Mouse (Mus musculus) hindbrain, embryonic 12.5 days (tissue): ENCODE results near the gene Dlg4. TPM values are rescaled to one million over a fixed set of nuclear protein-coding genes. Genes with fewer than 3 reads are reported as not detected.
"Not testable (repeated sequence)": the region's sequence is repeated elsewhere in the genome, so short reads cannot be mapped to it uniquely, and the experiment has no call there.

ENCODE experiments used
- ATAC-seq: fragments of 200-750 bp; cut with Nextera tagmentation; 2 replicates; pipeline ENCODE4 v1.8.0; 2017; ENCODE audit warnings: moderate TSS enrichment; ENCODE audit not compliant: low FRiP score
- H3K27ac ChIP-seq: fragments of 300-500 bp; sonication (generic); 2 replicates; pipeline ENCODE4 v1.5.1; 2016; ENCODE audit warnings: mild to moderate bottlenecking
- H3K27me3 ChIP-seq: fragments of 300-500 bp; sonication (generic); 2 replicates; pipeline ENCODE4 v1.6.1; 2016; ENCODE audit warnings: mild to moderate bottlenecking
- H3K36me3 ChIP-seq: fragments of 300-500 bp; sonication (generic); 2 replicates; pipeline ENCODE4 v1.6.1; 2016; ENCODE audit warnings: mild to moderate bottlenecking
- H3K4me1 ChIP-seq: fragments of 300-500 bp; sonication (generic); 2 replicates; pipeline ENCODE4 v1.6.1; 2016
- H3K4me2 ChIP-seq: fragments of 300-500 bp; sonication (generic); replicated peaks from 2 replicates; pipeline ENCODE4 v1.6.1; 2016; ENCODE audit warnings: mild to moderate bottlenecking
- H3K4me3 ChIP-seq: fragments of 300-500 bp; sonication (generic); 2 replicates; pipeline ENCODE4 v1.5.1; 2016; ENCODE audit warnings: mild to moderate bottlenecking
- H3K9ac ChIP-seq: fragments of 300-500 bp; sonication (generic); 2 replicates; pipeline ENCODE4 v1.6.1; 2016; ENCODE audit warnings: mild to moderate bottlenecking, moderate library complexity
- H3K9me3 ChIP-seq: fragments of 300-500 bp; sonication (generic); replicated peaks from 2 replicates; pipeline ENCODE4 v1.6.1; 2016; ENCODE audit warnings: mild to moderate bottlenecking
- WGBS: fragments of 180-500 bp; shearing (Covaris S2); methylation state at CpG from one replicate; pipeline ENCODE4 v1.1.7; 2016; 5-methylcytosine and 5-hydroxymethylcytosine counted together
- polyA plus RNA-seq: library from polyadenylated mRNA; unstranded; fragments of >200 nt; fragmentation: Nextera tagmentation; extraction: Ambion mirVana; gene quantifications from 2 replicates; pipeline ENCODE4 v1.2.1, GENCODE M21; 2016

Gene Dlg4
- polyA plus RNA-seq, 1 experiment from 2014 or later = 28.5 TPM

DNA sequence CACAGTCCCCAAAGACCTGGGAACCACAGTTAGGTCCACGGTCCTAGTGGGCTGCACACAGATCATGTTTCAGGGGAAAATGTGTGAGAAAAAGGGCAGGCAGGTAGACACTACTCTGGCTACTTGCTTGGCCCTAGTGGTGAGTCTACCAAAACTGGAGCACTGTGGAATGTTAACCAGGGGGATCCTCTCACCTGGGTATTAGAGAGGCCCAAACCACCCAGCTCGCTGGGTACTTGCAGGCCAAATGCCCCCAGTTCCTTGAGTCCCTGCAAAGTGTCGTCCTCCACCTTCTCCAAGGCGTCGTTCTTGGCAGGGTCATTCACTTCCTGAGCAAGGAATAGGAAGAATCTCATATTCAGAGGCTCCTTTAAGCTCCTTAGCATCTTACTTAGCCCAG lies 2.7 kb upstream of the Dlg4 start:
- no peaks in the 10 kb centered on the region for H3K9me3 ChIP-seq
- H3K27ac ChIP-seq = no peak overlapping the region
- 0 out of 2 replicates have a peak overlapping the region, but pooled peaks have one; percentile 13 for H3K9ac ChIP-seq
- ATAC-seq = no peak
- H3K36me3 ChIP-seq = peaks cover 46% of the 10 kb centered on the region
- 0 out of 2 replicates have a peak overlapping the region, but pooled peaks have one; percentile 86 for H3K4me2 ChIP-seq
- no peaks in the 10 kb centered on the region for H3K27me3 ChIP-seq
- WGBS = 63% methylated on average over 5 of the region's 5 CpGs
- H3K4me1 ChIP-seq = peaks cover 34% of the 10 kb centered on the region
- H3K4me3 ChIP-seq = no peak overlapping the region

DNA sequence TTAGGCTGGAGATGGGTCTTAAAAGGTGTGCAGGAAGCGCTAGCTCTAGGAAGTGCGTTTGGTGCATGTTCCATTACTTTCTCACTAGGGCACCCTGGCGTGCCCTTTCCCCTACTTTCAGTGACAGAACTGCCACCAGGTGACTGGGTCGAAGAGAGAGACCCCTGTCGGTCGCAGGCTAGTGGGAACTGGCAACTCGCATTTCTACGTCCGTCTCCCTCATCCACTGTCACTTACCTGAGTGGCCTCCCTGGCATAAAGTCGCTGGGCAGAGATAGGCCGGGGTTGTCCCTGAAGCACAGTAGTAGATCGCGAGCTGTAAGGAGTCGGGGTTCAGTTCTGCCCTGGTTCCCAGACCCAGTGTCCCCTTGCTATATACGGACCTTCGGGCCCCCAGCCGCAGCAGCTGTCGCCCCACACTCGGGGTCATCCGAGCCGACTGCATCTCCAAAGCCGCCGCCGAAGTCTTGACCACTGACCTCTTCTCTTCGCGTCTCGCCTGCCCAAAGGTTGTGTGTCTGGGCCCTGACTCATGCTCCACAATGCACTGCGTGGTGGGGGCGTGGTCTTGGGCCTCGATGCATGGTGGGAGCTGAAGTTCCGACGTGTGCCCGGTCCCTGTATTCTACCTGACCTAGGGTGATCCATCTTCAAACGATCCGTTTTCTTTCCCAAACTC lies 1.7 kb upstream of the Dlg4 start, which contains the start of gene Acadvl:
Acadvl (minus strand) TSS at position 532 of the 679 bp plus-strand sequence.
- Histone ChIP-seq H3K4me3 (peak within 1 kb of the TSS; percentile 50), H3K36me3 (peaks cover 36% of the 10 kb centered on the region), H3K4me2 (peak within 1 kb of the TSS; percentile 86), H3K4me1 (peaks cover 44% of the 10 kb centered on the region), H3K27me3 (no peaks in the 10 kb centered on the region), H3K9me3 (no peaks in the 10 kb centered on the region), H3K27ac (peak within 1 kb of the TSS; percentile 58), H3K9ac (peak within 1 kb of the TSS; percentile 70)
- under 1% methylated on average over 35 of the region's 35 CpGs for WGBS
- peak; percentile 67 for ATAC-seq

DNA sequence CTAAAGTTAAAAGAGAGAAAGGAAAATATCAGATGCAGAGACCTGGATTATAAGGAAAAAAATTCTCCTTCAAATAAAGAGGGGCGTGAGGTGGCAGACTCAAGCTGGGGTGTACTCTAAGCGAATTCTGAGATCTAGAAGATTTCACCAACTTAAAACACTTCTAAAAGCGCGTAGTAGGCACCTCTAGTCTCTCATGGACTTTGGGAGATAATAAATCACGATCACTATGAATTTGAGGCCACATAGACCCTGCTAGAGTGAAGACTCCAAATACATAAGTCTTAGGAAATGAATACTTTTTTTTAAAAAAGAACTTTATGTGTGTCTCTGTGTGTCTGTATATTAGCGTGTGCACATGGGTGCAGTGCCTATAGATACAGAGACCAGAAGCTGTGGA lies 1.1 kb upstream of the Dlg4 start:
- Histone ChIP-seq H3K27ac (no peak overlapping the region), H3K4me2 (peak overlapping the region; percentile 86), H3K4me1 (peaks cover 50% of the 10 kb centered on the region), H3K27me3 (no peaks in the 10 kb centered on the region), H3K9me3 (no peaks in the 10 kb centered on the region), H3K4me3 (no peak overlapping the region), H3K36me3 (peaks cover 29% of the 10 kb centered on the region), H3K9ac (no peak overlapping the region)
- 66% methylated on average over 6 of the region's 6 CpGs for WGBS
- ATAC-seq = no peak

DNA sequence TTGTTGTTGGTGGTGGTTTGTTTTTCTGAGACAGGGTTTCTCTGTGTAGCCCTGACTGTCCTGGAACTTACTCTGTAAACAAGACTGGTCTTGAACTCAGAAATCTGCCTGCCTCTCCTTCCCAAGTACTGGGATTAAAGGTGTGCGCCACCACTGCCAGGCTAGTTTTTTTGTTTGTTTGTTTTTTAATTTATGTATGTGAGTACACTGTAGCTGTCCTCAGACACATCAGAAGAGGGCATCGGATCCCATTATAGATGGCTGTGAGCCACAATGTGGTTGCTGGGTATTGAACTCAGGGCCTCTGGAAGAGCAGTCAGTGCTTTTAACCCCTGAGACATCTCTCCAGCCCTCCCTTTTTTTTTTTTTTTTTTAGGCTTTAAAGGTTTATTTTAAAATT lies 565 bp upstream of the Dlg4 start:
- peaks cover 50% of the 10 kb centered on the region for H3K4me1 ChIP-seq
- not testable (repeated sequence) for H3K4me2 ChIP-seq, H3K27ac ChIP-seq, H3K27me3 ChIP-seq, H3K9me3 ChIP-seq, H3K4me3 ChIP-seq, ATAC-seq, H3K9ac ChIP-seq
- WGBS = 91% methylated on average over 2 of the region's 2 CpGs
- H3K36me3 ChIP-seq = peaks cover 24% of the 10 kb centered on the region

DNA sequence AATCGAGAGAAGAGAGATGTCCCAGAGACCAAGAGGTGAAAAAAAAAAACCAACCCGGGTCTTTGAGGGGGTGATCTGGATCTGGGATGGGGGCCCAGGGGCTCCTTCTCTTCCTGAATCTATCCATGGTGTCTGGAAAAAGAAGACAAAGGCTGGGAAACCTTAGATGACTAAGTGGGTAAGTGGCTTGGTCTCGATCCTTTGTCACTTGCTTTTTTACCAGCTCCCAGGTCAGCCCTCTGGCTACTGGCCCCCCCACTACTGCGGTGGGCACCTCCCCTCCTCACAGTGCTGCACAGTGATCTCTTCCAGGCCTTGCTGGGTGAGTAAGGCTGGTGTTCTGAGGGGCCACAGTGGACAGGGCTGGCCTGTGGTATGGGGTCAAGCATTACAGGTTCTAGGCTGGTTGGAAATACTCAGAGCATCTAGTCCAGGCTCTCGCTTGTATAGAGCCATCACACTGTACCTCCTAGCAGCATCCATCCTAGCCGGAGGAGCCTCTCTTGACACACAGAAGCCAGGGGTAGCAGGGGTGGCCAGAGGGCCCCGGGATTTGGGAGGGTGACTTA lies 541 bp downstream of the Dlg4 start:
- ATAC-seq = no peak
- 44% methylated on average over 7 of the region's 7 CpGs for WGBS

DNA sequence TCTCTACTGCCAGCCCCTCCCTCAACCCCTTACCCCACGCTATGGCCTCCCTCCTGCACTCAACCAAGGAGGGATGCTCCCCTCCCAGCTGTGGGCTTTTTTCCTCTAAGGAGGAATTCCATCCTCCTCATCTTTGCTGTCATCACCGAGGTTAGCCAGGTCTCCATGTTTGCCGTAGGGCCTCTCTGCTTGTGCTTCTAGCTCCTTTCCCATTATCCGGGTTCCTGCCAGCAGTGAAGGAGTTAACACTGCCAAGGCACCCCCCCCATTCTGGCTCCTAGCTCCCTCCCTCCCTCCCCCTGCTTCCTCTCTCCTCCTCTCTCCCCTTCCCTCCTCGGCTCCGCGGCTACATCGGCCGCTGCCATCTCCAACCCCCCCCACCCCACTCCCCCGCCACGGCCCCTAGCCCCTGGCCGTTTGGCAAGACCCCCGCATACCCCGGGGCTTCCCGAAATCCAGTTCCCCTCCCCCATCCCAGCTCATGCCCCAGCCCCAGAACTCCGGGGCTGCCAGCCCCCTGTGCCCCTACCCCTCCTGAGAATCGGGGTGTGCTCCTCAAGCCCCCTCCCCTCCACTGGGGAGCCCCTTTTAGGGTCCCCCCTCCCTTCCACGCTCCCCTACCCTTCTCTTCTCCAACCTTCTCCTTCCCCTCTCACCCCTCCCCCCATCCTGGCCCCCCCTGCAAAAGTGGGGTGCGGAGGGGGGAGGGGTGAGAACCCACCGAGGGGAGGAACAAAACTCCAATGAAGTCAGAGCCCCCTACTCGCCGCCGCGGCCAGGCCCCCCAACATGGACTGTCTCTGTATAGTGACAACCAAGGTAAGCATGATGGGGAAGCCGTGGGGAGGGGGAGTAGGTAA lies 1.6 kb downstream of the Dlg4 start:
- peak overlapping the region; percentile 96 for H3K9ac ChIP-seq
- WGBS = 1% methylated on average over 21 of the region's 25 CpGs
- peak overlapping the region; percentile 71 for H3K4me3 ChIP-seq
- H3K4me2 ChIP-seq = peak overlapping the region; percentile 91
- H3K9me3 ChIP-seq = no peaks in the 10 kb centered on the region
- no peaks in the 10 kb centered on the region for H3K27me3 ChIP-seq
- peaks cover 64% of the 10 kb centered on the region for H3K4me1 ChIP-seq
- ATAC-seq = no peak
- H3K27ac ChIP-seq = peak overlapping the region; percentile 94
- H3K36me3 ChIP-seq = peaks cover 2% of the 10 kb centered on the region; the same call in 1 of the 2 replicates

More for the DNA sequence above, 541 bp downstream of the Dlg4 start:
- peaks cover 54% of the 10 kb centered on the region for H3K4me1 ChIP-seq
- H3K9ac ChIP-seq = peak overlapping the region; percentile 96
- peak overlapping the region; percentile 91 for H3K4me2 ChIP-seq
- no peaks in the 10 kb centered on the region for H3K9me3 ChIP-seq
- H3K27ac ChIP-seq = peak overlapping the region; percentile 94
- H3K27me3 ChIP-seq = no peaks in the 10 kb centered on the region
- peaks cover 13% of the 10 kb centered on the region for H3K36me3 ChIP-seq
- peak overlapping the region; percentile 71; the same call in 1 of the 2 replicates for H3K4me3 ChIP-seq

DNA sequence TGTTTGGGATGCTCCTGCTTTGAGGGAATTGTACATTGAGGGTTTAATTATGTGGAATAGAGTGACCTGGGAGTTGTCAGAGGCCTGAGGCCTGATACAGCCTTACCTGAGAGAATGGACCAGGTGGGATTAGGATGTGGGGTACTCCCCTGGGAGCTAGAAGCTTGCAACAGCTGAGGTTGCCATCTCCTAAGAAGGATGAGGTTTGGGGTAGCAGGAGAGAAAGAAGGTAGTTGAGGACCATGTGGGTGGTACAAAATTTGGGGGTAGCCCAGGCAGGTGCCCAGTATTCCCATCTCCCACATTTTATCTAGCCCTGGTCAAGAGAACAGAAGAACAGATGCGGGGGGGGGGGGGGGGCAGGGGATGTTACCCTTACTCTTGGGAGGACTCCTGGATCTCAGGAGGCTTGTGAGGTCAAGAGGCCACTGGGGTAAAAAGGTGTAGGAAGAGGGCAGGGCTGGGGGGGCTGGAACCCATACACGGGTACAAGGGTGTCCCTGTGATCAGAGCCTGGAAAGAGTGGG lies 2.8 kb downstream of the Dlg4 start:
- Histone ChIP-seq H3K4me2 (peak overlapping the region; percentile 91), H3K9me3 (no peaks in the 10 kb centered on the region), H3K4me1 (peaks cover 67% of the 10 kb centered on the region), H3K27ac (peak overlapping the region; percentile 94), H3K27me3 (no peaks in the 10 kb centered on the region), H3K9ac (peak overlapping the region; percentile 96), H3K36me3 (no peaks in the 10 kb centered on the region), H3K4me3 (peak overlapping the region; percentile 71)
- no peak for ATAC-seq
- WGBS = 25% methylated on average over 1 of the region's 2 CpGs

DNA sequence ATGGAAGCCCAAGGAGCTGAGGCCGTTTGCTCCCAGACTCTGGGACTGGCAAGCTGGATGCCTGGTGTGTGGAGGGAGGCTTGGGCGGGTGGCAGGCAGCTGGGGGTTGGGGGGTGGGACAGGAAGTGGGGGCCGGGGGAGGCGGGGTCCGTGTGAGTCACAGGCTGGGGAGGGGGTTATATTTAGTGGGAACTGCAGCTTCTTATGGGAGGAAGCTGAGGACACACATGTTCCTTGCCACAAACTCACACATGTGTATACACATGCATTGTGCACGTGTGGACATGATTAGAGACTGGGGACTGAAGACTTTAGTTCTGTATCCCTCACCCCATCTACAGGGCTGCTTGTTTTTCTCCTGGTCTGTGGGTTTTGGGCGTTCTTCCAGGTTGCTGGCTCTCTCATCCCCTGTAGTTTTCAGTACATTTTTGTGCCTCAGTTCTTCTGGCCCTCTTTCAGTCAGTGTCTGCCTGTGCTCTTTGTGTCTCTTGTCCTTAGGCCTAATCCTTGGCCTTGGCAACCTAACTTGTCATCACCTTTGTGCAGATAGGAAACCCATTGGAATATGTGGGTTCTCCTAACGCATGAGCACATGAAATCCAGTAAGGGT lies 3.4 kb downstream of the Dlg4 start:
- Histone ChIP-seq H3K27ac (peak overlapping the region; percentile 94), H3K9ac (peak overlapping the region; percentile 96), H3K4me3 (peak overlapping the region; percentile 71), H3K27me3 (no peaks in the 10 kb centered on the region), H3K4me2 (peak overlapping the region; percentile 91), H3K36me3 (no peaks in the 10 kb centered on the region), H3K4me1 (peaks cover 68% of the 10 kb centered on the region), H3K9me3 (no peaks in the 10 kb centered on the region)
- 24% methylated on average over 7 of the region's 8 CpGs for WGBS
- ATAC-seq = no peak

DNA sequence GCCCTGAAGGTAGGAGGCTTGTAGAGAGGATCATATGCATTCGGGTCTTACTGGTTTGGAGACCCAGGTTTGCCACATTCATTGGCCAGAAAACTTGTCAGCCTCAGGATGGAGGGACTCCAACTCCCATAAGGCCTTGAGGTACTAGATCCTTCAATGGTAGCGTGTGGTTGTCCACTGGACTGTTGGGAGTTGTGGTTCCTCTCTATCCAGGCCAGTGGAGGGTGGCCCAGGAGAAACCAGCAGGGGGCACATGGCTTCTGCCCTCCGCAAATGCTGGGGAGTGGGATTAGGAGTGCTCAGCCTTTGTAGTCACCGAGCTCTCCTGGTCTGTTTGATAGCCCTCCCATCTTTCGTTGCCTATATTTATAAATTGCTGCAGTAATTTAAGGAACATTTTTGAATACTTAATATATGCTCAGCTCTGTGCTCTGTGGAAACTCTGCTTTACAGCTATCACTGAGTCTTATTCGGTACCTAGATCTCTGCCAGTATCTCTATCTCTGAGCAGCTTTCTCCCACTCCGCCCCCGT lies 4.1 kb downstream of the Dlg4 start:
- ATAC-seq = peak; percentile 82
- peak overlapping the region; percentile 91 for H3K4me2 ChIP-seq
- H3K4me1 ChIP-seq = peaks cover 73% of the 10 kb centered on the region
- H3K4me3 ChIP-seq = peak overlapping the region; percentile 71
- peak overlapping the region; percentile 94 for H3K27ac ChIP-seq
- no peaks in the 10 kb centered on the region for H3K27me3 ChIP-seq
- no peaks in the 10 kb centered on the region for H3K36me3 ChIP-seq
- peak overlapping the region; percentile 96 for H3K9ac ChIP-seq
- H3K9me3 ChIP-seq = no peaks in the 10 kb centered on the region
- WGBS = 0% methylated on average over 8 of the region's 8 CpGs

DNA sequence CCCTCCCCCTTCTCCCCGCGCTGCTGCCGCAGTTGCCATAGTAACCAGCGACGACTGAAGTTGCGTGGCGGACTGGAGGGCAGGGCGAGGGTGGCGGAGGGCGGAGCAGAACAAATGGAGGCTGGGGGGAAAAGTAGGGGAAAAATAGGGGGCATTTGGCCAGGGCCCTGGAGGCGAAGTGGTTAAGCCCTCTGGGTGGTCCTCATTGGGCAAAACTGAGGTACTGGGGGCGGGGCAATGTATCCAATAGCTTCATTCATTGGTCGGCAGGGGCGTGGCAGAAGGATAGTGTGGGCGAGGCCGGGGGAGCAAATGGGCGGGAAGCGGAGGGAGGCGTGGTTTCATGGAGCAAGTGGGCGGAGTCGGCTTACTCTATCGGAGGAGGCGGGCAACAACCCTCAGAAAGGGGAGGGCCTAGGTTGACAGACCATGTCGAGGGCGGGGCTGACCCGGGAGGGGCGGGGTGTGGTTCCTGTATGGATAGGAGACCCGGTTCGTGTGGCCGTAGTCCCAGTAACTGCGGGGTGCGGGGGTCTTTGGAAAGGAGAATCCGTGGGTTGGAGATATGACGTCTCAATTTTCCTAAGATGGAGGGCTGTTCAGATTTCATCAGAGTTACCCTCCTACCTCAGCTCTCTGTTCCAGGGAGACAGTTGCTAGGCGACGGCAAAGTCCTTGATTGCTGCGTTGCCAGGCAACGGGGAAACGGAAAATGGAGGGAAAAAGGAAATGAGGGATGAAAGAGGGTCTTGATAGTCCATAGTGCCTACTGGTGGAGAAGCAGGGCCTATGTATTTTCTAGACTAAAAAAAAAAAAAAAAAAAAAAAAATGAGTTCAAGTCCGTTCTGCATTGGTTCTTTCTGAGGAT lies 4.8 kb downstream of the Dlg4 start:
- no peaks in the 10 kb centered on the region for H3K36me3 ChIP-seq
- H3K4me3 ChIP-seq = peak overlapping the region; percentile 71
- H3K9ac ChIP-seq = peak overlapping the region; percentile 96; the same call in 1 of the 2 replicates
- peaks cover 80% of the 10 kb centered on the region for H3K4me1 ChIP-seq
- H3K9me3 ChIP-seq = no peaks in the 10 kb centered on the region
- 2% methylated on average over 40 of the region's 40 CpGs for WGBS
- ATAC-seq = peak; percentile 76
- H3K27me3 ChIP-seq = no peaks in the 10 kb centered on the region
- peak overlapping the region; percentile 94 for H3K27ac ChIP-seq
- H3K4me2 ChIP-seq = peak overlapping the region; percentile 91
